9 mouse cellular contexts compared by ENCODE assay signal in genomic region chr10:119705348-119705747, GRCm38 (mm10).
DNase-seq lines count a peak whose midpoint lies in the region; ATAC-seq and TF ChIP-seq lines count a peak whose summit lies in the region.
"Had no signal": no experiment of that assay in that cellular context is flagged by ENCODE, and none has a peak within 500 bp of the region (broad histone marks: within the 10 kb centered on the region; RNA-seq: fewer than 3 reads in every experiment).

No protein-coding gene starts in this region.

- H3K36me3 ChIP-seq in heart, embryonic 10.5 days, result no peaks in the 10 kb centered on the region
- no peaks in the 10 kb centered on the region for H3K36me3 ChIP-seq in stomach, postnatal 0 days (ENCODE audit: control insufficient read depth, insufficient read depth, low read length)
- no peaks in the 10 kb centered on the region for H3K36me3 ChIP-seq in forebrain, embryonic 14.5 days (ENCODE audit: control insufficient read depth, insufficient read depth, low read length)

- no peak overlapping the region for H3K27ac ChIP-seq in heart, embryonic 10.5 days
- no peak overlapping the region for H3K27ac ChIP-seq in stomach, postnatal 0 days (replicated peaks)
- no peak overlapping the region for H3K27ac ChIP-seq in forebrain, embryonic 14.5 days (ENCODE audit: low read depth, low read length)

- H3K4me1 ChIP-seq in heart, embryonic 10.5 days, result no peaks in the 10 kb centered on the region
- H3K4me1 ChIP-seq in stomach, postnatal 0 days (replicated peaks; ENCODE audit: control insufficient read depth, insufficient read depth), result no peaks in the 10 kb centered on the region
- no peaks in the 10 kb centered on the region for H3K4me1 ChIP-seq in forebrain, embryonic 14.5 days (ENCODE audit: control insufficient read depth, insufficient read depth, low read length)

- TF ChIP-seq EP300 in stomach, postnatal 0 days (optimal IDR thresholded peaks at IDR 0.05), result no peak

- no peak overlapping the region for H3K4me2 ChIP-seq in stomach, postnatal 0 days (replicated peaks; ENCODE audit: low read depth)
- no peak overlapping the region for H3K4me2 ChIP-seq in forebrain, embryonic 14.5 days (ENCODE audit: low read length)

- H3K9me3 ChIP-seq in heart, embryonic 10.5 days, result no peaks in the 10 kb centered on the region
- H3K9me3 ChIP-seq in stomach, postnatal 0 days (ENCODE audit: control insufficient read depth, low read length), result no peaks in the 10 kb centered on the region
- H3K9me3 ChIP-seq in forebrain, embryonic 14.5 days (replicated peaks; ENCODE audit: control insufficient read depth, low read length), result no peaks in the 10 kb centered on the region

- TF ChIP-seq CTCF in stomach, postnatal 0 days (IDR thresholded peaks at IDR 0.05; ENCODE audit: low read depth), result no peak

- peak; percentile 59 for DNase-seq in heart, postnatal 4 days
- DNase-seq in heart, embryonic 10.5 days (ENCODE audit: low spot score), result no peak
- DNase-seq in urinary bladder, postnatal 14 days (ENCODE audit: low spot score), result peak; percentile 15
- no peak for DNase-seq in urinary bladder, adult 18-20 months (ENCODE audit: low spot score in 2 of 2)
- peak; percentile 32 for DNase-seq in stomach, postnatal 0 days (ENCODE audit: low spot score)
- DNase-seq in forebrain, embryonic 14.5 days (ENCODE audit: low spot score), result no peak

- WGBS in heart, embryonic 10.5 days, result 50% methylated on average over 4 of the region's 4 CpGs
- WGBS in stomach, postnatal 0 days, result 39% methylated on average over 4 of the region's 4 CpGs
- 64% methylated on average over 4 of the region's 4 CpGs for WGBS in forebrain, embryonic 14.5 days

- no peak overlapping the region for H3K4me3 ChIP-seq in heart, embryonic 10.5 days
- no peak overlapping the region for H3K4me3 ChIP-seq in stomach, postnatal 0 days (ENCODE audit: low read depth, low read length)
- H3K4me3 ChIP-seq in forebrain, embryonic 14.5 days (ENCODE audit: low read depth, low read length), result no peak overlapping the region
- H3K4me3 ChIP-seq: erythroblast, embryonic 14.5 days had no signal

- 0 out of 2 replicates have a peak, but pooled peaks have one; percentile 27 for ATAC-seq in granulocyte monocyte progenitor cell, adult 5-6 weeks (replicated peaks; ENCODE audit: poor library complexity, severe bottlenecking)
- no peak for ATAC-seq in stomach, postnatal 0 days (ENCODE audit: low FRiP score, low TSS enrichment)
- no peak for ATAC-seq in monocyte, adult 5-6 weeks (replicated peaks; ENCODE audit: insufficient number of reproducible peaks, low FRiP score, low TSS enrichment, poor library complexity, severe bottlenecking)
- ATAC-seq in forebrain, embryonic 14.5 days, result no peak

- no peaks in the 10 kb centered on the region for H3K27me3 ChIP-seq in heart, embryonic 10.5 days (ENCODE audit: insufficient read depth, poor library complexity, severe bottlenecking)
- H3K27me3 ChIP-seq in stomach, postnatal 0 days (ENCODE audit: control insufficient read depth, insufficient read depth, low read length), result no peaks in the 10 kb centered on the region
- no peaks in the 10 kb centered on the region for H3K27me3 ChIP-seq in forebrain, embryonic 14.5 days (replicated peaks; ENCODE audit: control insufficient read depth, insufficient read depth, low read length)

- H3K9ac ChIP-seq in stomach, postnatal 0 days (ENCODE audit: low read length), result no peak overlapping the region
- H3K9ac ChIP-seq in forebrain, embryonic 14.5 days (ENCODE audit: low read length), result no peak overlapping the region

Comparison
In these comparisons a context has a peak if more than half of its experiments do, and no peak if none do; other contexts are left out.
1. DNase-seq: peak in heart, postnatal 4 days (single experiment), urinary bladder, postnatal 14 days (single experiment) and stomach, postnatal 0 days (single experiment); none in heart, embryonic 10.5 days (single experiment), urinary bladder, adult 18-20 months (0 of 2) and forebrain, embryonic 14.5 days (single experiment).